Comparison of ENCODE assay signal across 18 mouse cellular contexts in the genomic region with DNA sequence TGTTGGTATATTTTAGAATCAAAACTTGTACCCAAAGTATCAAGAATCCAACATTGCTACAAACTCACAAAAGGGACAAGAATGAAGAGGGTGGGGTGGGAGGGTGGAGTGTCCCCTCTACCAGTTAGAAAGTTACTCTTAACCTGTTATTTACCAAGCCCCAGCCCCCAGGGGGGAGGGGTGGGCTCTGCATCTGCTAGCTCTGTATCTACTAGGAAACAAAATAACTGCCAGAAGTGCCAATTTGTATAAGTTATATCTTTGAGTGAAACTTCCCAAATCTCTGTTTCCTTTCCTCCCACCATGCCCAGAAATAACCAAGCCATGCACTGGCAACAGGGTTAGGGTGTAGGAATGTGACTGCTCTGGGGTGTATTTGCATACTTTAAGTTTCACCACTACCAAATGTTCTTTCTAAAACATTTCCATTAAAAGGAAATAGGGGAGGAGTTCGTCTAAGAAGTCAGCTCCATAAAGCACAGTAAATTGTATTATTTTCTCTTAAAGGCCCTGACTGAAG.
"Had no signal": no experiment of that assay in that cellular context is flagged by ENCODE, and none has a peak within 500 bp of the region (broad histone marks: within the 10 kb centered on the region; RNA-seq: fewer than 3 reads in every experiment).

No protein-coding gene starts in this region.

- ATAC-seq: liver, postnatal 0 days; lung, postnatal 0 days; midbrain, embryonic 13.5 days; midbrain, embryonic 15.5 days had no signal

- H3K36me3 ChIP-seq: liver, embryonic 13.5 days; liver, embryonic 15.5 days; lung, embryonic 15.5 days; midbrain, embryonic 13.5 days; midbrain, embryonic 15.5 days; neural tube, embryonic 12.5 days; stomach, embryonic 15.5 days had no signal

- DNase-seq: liver, embryonic 13.5 days; liver, postnatal 0 days; lung, adult 2 months; lung, postnatal 14 days; lung, postnatal 36 days; thymus, adult 2 months; thymus, postnatal 25 days; thymus, postnatal 4 days had no signal

- H3K4me2 ChIP-seq: liver, embryonic 13.5 days; liver, embryonic 15.5 days; lung, embryonic 15.5 days; midbrain, embryonic 11.5 days; midbrain, embryonic 13.5 days; midbrain, embryonic 15.5 days; neural tube, embryonic 12.5 days; stomach, embryonic 15.5 days had no signal

- H3K4me1 ChIP-seq: liver, embryonic 13.5 days; liver, embryonic 15.5 days; lung, embryonic 15.5 days; megakaryocyte, embryonic 14.5 days; stomach, embryonic 15.5 days had no signal

- H3K9ac ChIP-seq: liver, embryonic 13.5 days; liver, embryonic 15.5 days; liver, postnatal 0 days; lung, embryonic 15.5 days; midbrain, embryonic 13.5 days; midbrain, embryonic 15.5 days; neural tube, embryonic 12.5 days; stomach, embryonic 15.5 days had no signal

- H3K9me3 ChIP-seq: liver, embryonic 13.5 days; liver, embryonic 15.5 days; lung, embryonic 15.5 days; midbrain, embryonic 13.5 days; midbrain, embryonic 15.5 days; neural tube, embryonic 12.5 days; stomach, embryonic 15.5 days had no signal

- H3K27ac ChIP-seq: liver, embryonic 13.5 days; liver, embryonic 15.5 days; lung, embryonic 15.5 days; macrophage; midbrain, embryonic 13.5 days; midbrain, embryonic 15.5 days; neural tube, embryonic 12.5 days; stomach, embryonic 15.5 days had no signal

- H3K4me3 ChIP-seq: liver, embryonic 13.5 days; liver, embryonic 15.5 days; lung, embryonic 15.5 days; megakaryocyte, embryonic 14.5 days; midbrain, embryonic 13.5 days; midbrain, embryonic 15.5 days; neural tube, embryonic 12.5 days; stomach, embryonic 15.5 days had no signal

- H3K27me3 ChIP-seq: liver, embryonic 13.5 days; liver, embryonic 15.5 days; lung, embryonic 15.5 days; midbrain, embryonic 13.5 days; midbrain, embryonic 15.5 days; neural tube, embryonic 12.5 days; stomach, embryonic 15.5 days had no signal
